Mouse (Mus musculus) neural tube, embryonic 15.5 days (tissue): Measurements from ENCODE around the gene Ctla2a. TPM values are rescaled to one million over a fixed set of nuclear protein-coding genes. Genes with fewer than 3 reads are reported as not detected.
"Not testable (repeated sequence)": the region's sequence is repeated elsewhere in the genome, so short reads cannot be mapped to it uniquely, and the experiment has no call there.

Source experiments
- ATAC-seq: fragments of 200-750 bp; cut with Nextera tagmentation; 2 replicates; pipeline ENCODE4 v1.8.0; 2017; ENCODE audit warnings: mild to moderate bottlenecking, moderate TSS enrichment, moderate library complexity; ENCODE audit not compliant: low FRiP score
- H3K27ac ChIP-seq: fragments of 300-500 bp; sonication (generic); replicated peaks from 2 replicates; pipeline ENCODE4 v1.5.1; 2015; ENCODE audit warnings: mild to moderate bottlenecking, inconsistent platforms
- H3K27me3 ChIP-seq: fragments of 300-500 bp; sonication (generic); replicated peaks from 2 replicates; pipeline ENCODE4 v1.6.1; 2015; ENCODE audit warnings: inconsistent platforms
- H3K36me3 ChIP-seq: fragments of 300-500 bp; sonication (generic); 2 replicates; pipeline ENCODE4 v1.6.1; 2015; ENCODE audit warnings: inconsistent platforms
- H3K4me1 ChIP-seq: fragments of 300-500 bp; sonication (generic); 2 replicates; pipeline ENCODE4 v1.6.1; 2015; ENCODE audit warnings: inconsistent platforms
- H3K4me2 ChIP-seq: fragments of 300-500 bp; sonication (generic); 2 replicates; pipeline ENCODE4 v1.6.1; 2015; ENCODE audit warnings: inconsistent platforms, mild to moderate bottlenecking, moderate library complexity
- H3K4me3 ChIP-seq: fragments of 300-500 bp; sonication (generic); replicated peaks from 2 replicates; pipeline ENCODE4 v1.5.1; 2015; ENCODE audit warnings: mild to moderate bottlenecking, inconsistent platforms
- H3K9ac ChIP-seq: fragments of 300-500 bp; sonication (generic); replicated peaks from 2 replicates; pipeline ENCODE4 v1.6.1; 2015; ENCODE audit warnings: mild to moderate bottlenecking, inconsistent platforms
- H3K9me3 ChIP-seq: fragments of 300-500 bp; sonication (generic); replicated peaks from 2 replicates; pipeline ENCODE4 v1.6.1; 2016; ENCODE audit warnings: inconsistent platforms
- WGBS: fragments of 180-500 bp; shearing (Covaris S2); methylation state at CpG from one replicate; pipeline ENCODE4 v1.1.7; 2015; ENCODE audit warnings: mixed read lengths; 5-methylcytosine and 5-hydroxymethylcytosine counted together
- polyA plus RNA-seq: library from polyadenylated mRNA; unstranded; fragments of >200 nt; fragmentation: Nextera tagmentation; extraction: Ambion mirVana; gene quantifications from 2 replicates; pipeline ENCODE4 v1.2.1, GENCODE M21; 2015

Gene Ctla2a
- 16.3 and 27.7 TPM in 2 replicates for polyA plus RNA-seq

DNA sequence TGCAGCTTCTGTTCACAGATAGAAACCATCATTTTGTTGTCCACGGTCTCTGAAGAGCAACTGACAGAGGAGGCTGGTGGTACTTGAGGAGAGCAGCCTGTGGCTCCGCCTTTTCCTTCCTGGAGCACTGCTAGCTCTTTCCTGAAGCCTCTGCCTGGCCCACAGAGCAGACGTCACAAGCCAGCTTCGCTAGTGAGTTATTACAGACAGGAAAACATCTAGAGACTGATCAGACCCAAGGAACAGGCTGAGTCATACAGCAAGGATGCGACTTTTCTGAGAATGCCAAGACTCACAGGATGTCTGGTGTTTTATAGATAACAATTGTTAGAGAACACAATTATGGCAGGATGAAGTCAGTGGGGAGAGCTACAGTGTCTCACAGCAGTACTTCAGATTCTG is at the start of gene Ctla2a, which contains the start of gene Gm49391:
TSS of gene Ctla2a (minus strand) at position 126 of the 402 bp plus-strand sequence.
TSS of gene Gm49391 (minus strand) at position 72 of the 402 bp plus-strand sequence.
- no peaks in the 10 kb centered on the region for H3K4me1 ChIP-seq
- no peak within 1 kb of the TSS for H3K4me3 ChIP-seq
- no peak within 1 kb of the TSS for H3K9ac ChIP-seq
- no peak within 1 kb of the TSS for H3K27ac ChIP-seq
- H3K9me3 ChIP-seq = no peaks in the 10 kb centered on the region
- WGBS = 70% methylated on average over 5 of the region's 5 CpGs
- no peaks in the 10 kb centered on the region for H3K27me3 ChIP-seq
- no peaks in the 10 kb centered on the region for H3K36me3 ChIP-seq
- H3K4me2 ChIP-seq = no peak within 1 kb of the TSS
- ATAC-seq = no peak

- not testable (repeated sequence) for H3K4me2 ChIP-seq, H3K27ac ChIP-seq, H3K4me3 ChIP-seq, H3K9ac ChIP-seq, H3K27me3 ChIP-seq, ATAC-seq, H3K9me3 ChIP-seq, H3K4me1 ChIP-seq, H3K36me3 ChIP-seq
- 68% methylated on average over 4 of the region's 4 CpGs for WGBS
These were observed 35.9 kb upstream of the Ctla2a start for GRCm38 (mm10) chr13:60972319-60972718.

DNA sequence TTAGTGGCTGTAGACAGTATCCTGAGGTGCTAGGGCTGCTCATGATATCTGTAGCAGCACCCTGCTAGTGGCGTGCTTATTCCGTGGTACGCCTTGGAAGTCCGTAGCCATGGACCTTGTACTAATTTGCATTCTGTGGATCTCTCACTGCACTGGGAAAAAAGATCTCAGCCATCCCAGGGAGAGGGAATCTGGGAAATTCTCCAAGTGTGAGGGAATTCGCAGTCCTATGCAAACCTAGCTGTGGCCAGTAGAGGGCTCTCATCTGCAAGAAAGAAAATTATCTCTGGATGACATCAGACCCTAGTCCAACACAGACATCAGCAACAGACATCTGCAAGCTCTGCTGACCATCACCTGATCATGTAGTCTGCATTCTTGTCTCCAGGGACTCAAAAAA is 27.6 kb upstream of the Ctla2a start:
- H3K27ac ChIP-seq, H3K9me3 ChIP-seq, H3K27me3 ChIP-seq, H3K36me3 ChIP-seq, H3K4me3 ChIP-seq, H3K9ac ChIP-seq, ATAC-seq, H3K4me2 ChIP-seq, H3K4me1 ChIP-seq: not testable (repeated sequence)
- 42% methylated on average over 4 of the region's 5 CpGs for WGBS

- WGBS = 74% methylated on average over 5 of the region's 5 CpGs
- no peaks in the 10 kb centered on the region for H3K4me1 ChIP-seq
- H3K9me3 ChIP-seq = peaks cover 13% of the 10 kb centered on the region; the same call in 1 of the 2 replicates
- H3K27me3 ChIP-seq = no peaks in the 10 kb centered on the region
- no peak for ATAC-seq
- H3K9ac ChIP-seq = no peak overlapping the region
- no peak overlapping the region for H3K27ac ChIP-seq
- H3K36me3 ChIP-seq = no peaks in the 10 kb centered on the region
- no peak overlapping the region for H3K4me2 ChIP-seq
- no peak overlapping the region for H3K4me3 ChIP-seq
These were observed 25.3 kb upstream of the Ctla2a start for GRCm38 (mm10) chr13:60961706-60962105.

DNA sequence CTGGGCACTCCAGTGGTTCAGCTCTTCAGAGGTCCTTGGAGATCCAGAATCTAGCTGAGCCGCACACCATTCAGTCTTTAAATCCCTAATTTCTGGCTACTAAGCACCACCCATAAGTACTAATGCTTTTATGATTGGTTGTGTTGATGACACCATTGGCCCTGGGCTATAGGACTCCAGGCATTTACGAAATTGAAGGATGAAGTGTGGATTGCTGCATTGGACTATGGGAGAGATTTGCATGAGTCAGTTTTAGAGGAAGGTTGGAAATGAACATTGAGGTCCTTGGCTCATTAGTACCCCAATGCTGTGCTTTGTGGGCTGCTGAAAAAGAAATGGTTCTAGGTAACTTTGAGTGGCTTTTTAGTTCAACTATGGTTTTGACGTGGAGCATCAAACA is 5.5 kb upstream of the Ctla2a start, which contains the start of gene Tpbpa:
TSS of gene Tpbpa (minus strand) at position 101 of the 400 bp plus-strand sequence.
- not testable (repeated sequence) for H3K36me3 ChIP-seq, ATAC-seq, H3K27ac ChIP-seq, H3K4me2 ChIP-seq, H3K9ac ChIP-seq, H3K4me1 ChIP-seq, H3K27me3 ChIP-seq, H3K4me3 ChIP-seq
- WGBS = 78% methylated on average over 3 of the region's 3 CpGs
- H3K9me3 ChIP-seq = peaks cover 11% of the 10 kb centered on the region; the same call in 1 of the 2 replicates

DNA sequence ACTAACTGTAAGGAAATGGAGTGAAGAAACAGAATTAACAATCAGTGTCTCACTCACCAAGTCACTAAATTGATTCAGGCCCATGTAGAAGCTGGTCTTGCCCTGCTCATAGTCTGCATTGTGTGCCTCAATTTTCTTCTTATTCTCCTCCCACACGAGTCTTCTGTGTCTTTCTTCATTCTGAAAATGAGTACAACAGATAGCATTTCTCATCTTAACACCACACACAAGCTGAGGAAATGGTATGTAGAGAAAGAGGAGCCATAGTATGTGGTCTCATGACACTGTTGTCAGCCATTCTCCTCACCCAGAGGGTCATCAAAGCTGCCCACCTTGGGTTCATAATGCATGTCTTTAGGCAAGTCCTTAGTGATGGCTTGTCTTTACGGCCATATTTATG is 935 bp downstream of the Ctla2a start, which contains the start of gene Gm49393:
TSS of gene Gm49393 (minus strand) at position 101 of the 400 bp plus-strand sequence.
- H3K27me3 ChIP-seq, ATAC-seq, H3K4me2 ChIP-seq, H3K9me3 ChIP-seq, H3K4me3 ChIP-seq, H3K4me1 ChIP-seq, H3K36me3 ChIP-seq, H3K27ac ChIP-seq, H3K9ac ChIP-seq: not testable (repeated sequence)
- WGBS = 71% methylated on average over 2 of the region's 2 CpGs

DNA sequence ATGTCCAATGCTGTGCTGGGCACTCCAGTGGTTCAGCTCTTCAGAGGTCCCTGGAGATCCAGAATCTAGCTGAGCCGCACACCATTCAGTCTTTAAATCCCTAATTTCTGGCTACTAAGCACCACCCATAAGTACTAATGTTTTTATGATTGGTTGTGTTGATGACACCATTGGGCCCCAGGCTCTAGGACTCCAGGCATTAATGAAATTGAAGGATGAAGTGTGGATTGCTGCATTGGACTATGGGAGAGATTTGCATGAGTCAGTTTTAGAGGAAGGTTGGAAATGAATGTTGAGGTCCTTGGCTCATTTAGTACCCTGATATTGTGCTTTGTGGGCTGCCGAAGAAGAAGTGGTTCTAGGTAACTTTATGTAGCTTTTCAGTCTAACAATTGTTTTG is 31.6 kb downstream of the Ctla2a start, which contains the start of gene Tpbpb:
TSS of gene Tpbpb (minus strand) at position 101 of the 400 bp plus-strand sequence.
- H3K9ac ChIP-seq, H3K4me3 ChIP-seq, H3K4me1 ChIP-seq, H3K27me3 ChIP-seq, H3K4me2 ChIP-seq, ATAC-seq, H3K36me3 ChIP-seq, H3K27ac ChIP-seq, H3K9me3 ChIP-seq: not testable (repeated sequence)
- WGBS = 93% methylated on average over 2 of the region's 2 CpGs

GRCm38 (mm10) chr13:60897328-60897727 is 39.1 kb downstream of the Ctla2a start, which contains the start of gene Ctla2b:
Ctla2b (minus strand) TSS chr13:60897447.
- Histone ChIP-seq H3K36me3 (no peaks in the 10 kb centered on the region), H3K27ac (no peak within 1 kb of the TSS), H3K4me2 (no peak within 1 kb of the TSS), H3K27me3 (no peaks in the 10 kb centered on the region), H3K4me3 (no peak within 1 kb of the TSS), H3K9ac (no peak within 1 kb of the TSS), H3K4me1 (no peaks in the 10 kb centered on the region), H3K9me3 (no peaks in the 10 kb centered on the region)
- ATAC-seq = no peak
- WGBS = 86% methylated on average over 3 of the region's 3 CpGs

GRCm38 (mm10) chr13:60896794-60897193 is 39.6 kb downstream of the Ctla2a start, which contains the start of gene Gm49392:
Gm49392 (minus strand) TSS chr13:60896894.
- not testable (repeated sequence) for H3K4me1 ChIP-seq, H3K27me3 ChIP-seq, H3K9me3 ChIP-seq, H3K4me2 ChIP-seq, H3K4me3 ChIP-seq, H3K27ac ChIP-seq, ATAC-seq, H3K9ac ChIP-seq, H3K36me3 ChIP-seq
- 96% methylated on average over 7 of the region's 8 CpGs for WGBS

- ATAC-seq = no peak
- Histone ChIP-seq H3K4me3 (no peak overlapping the region), H3K4me2 (no peak overlapping the region), H3K36me3 (no peaks in the 10 kb centered on the region), H3K27me3 (no peaks in the 10 kb centered on the region), H3K27ac (no peak overlapping the region), H3K9ac (no peak overlapping the region), H3K9me3 (no peaks in the 10 kb centered on the region), H3K4me1 (no peaks in the 10 kb centered on the region)
These were observed 40.8 kb downstream of the Ctla2a start for GRCm38 (mm10) chr13:60895406-60896160.

DNA sequence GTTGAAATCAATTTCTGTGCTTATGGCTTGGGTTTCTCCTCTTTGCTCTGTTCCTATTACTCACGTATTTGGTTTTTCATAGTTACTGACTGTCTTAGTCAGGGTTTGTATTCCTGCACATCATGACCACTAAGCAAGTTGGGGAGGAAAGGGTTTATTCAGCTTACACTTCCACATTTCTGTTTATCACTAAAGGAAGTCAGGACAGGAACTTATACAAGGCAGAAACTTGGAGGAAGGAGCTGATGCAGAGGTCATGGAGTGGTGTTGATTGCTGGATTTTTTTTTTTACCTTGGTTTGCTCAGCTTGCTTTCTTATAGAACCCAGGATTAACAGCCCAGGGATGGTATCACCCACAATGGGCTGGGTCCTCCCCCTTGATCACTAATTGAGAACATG is 44.1 kb downstream of the Ctla2a start:
- Histone ChIP-seq H3K27me3 (no peaks in the 10 kb centered on the region), H3K36me3 (no peaks in the 10 kb centered on the region), H3K9ac (no peak overlapping the region), H3K27ac (no peak overlapping the region), H3K4me1 (no peaks in the 10 kb centered on the region), H3K9me3 (no peaks in the 10 kb centered on the region), H3K4me2 (no peak overlapping the region), H3K4me3 (no peak overlapping the region)
- no peak for ATAC-seq
- WGBS = 96% methylated on average over 1 of the region's 1 CpGs
